Mouse (Mus musculus) naive thymus-derived CD4-positive, alpha-beta T cell, adult 2 months (primary cell): ENCODE measurements at regions not wholly inside any gene's neighbourhood (a gene's known extent, or its start where the extent isn't known, plus 50 kb on each side); places are given as distances from the start of the nearest gene placed in this dataset.
"Not testable (repeated sequence)": the region's sequence is repeated elsewhere in the genome, so short reads cannot be mapped to it uniquely, and the experiment has no call there.

Experiments used
- DNase-seq: peaks from one replicate; pipeline ENCODE4 v3.0.0-alpha.2; 2011; ENCODE audit warnings: low read depth

DNA sequence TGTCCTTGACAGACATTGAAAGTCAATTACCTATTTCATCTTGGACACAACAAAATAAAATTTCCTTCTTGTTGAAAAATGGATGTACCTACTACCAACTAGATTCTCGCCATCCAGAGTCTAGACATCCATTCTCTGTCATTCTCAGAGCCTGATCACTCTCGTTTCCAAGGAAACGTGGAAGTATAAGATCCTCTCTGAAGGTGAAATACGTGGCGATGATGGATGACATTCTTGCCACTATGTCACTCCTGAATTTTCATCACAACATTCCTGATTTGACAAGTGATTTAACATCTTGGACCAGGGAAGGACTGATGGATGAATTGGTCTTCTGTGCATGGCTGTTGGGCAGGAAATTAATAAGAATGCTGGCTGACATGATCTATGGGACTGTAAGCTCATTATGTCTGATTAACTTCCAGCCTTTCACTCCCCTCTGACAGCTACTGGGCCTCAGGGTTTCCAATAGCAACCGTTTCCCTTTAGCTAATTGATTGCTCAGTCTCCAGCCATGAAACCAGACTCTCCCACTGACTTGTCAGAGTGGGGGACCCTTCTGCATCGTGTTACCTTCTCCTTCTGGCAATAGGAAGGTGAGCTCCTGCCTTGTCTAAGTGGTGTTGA is 140.7 kb upstream of the Gm12728 start:
- DNase-seq, result no peak

- DNase-seq, result no peak
Measured at GRCm38 (mm10) chr4:105649447-105649833, 140.2 kb upstream of the Gm12728 start.

DNA sequence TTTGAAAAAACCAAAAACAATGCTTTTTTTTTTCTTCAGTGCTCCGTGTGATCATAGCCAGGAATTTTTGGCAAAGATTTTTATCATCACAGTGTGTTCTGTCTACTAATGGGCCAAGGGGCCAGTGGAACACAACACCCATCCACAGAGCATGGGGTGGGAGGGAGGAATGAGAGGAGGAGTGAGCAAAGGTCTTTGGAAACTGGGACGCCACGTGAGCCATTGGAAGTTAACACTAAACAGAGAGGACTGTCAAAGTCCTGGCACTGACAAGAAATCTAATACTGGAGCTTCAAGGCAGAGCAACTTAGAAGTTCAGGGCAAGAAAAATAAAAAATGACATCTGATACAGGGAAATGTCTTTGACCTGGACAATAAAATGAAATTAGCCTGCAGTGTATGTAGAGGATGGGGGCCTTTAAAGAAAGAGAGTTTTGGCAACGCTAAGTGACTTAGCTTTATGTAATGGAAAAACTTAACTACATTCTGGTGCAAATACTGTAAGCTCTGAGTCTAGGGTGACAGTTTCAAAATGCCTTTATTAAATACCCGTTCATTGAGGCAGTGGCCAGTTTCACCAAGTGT is 133.5 kb upstream of the Gm12728 start:
- no peak for DNase-seq

DNA sequence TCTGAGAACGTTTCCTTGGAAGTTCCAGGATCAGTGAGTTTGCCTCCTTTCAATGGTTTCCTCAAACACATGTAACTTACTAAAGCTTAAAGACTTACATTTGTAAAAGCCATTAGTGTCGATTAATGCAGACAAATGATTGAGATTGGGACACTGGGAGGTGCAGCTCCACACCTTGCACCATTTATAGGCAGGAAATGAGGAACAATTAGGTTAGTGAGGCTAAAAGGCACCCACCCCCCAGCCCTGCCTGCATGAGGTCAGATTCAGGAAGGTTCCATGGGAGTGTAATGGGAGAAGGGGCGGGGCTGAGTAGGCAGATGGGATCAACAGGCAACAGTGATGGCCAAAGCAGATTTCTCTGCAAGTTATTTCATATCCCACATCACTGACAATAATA is 131.1 kb upstream of the Gm12728 start:
- no peak for DNase-seq

DNA sequence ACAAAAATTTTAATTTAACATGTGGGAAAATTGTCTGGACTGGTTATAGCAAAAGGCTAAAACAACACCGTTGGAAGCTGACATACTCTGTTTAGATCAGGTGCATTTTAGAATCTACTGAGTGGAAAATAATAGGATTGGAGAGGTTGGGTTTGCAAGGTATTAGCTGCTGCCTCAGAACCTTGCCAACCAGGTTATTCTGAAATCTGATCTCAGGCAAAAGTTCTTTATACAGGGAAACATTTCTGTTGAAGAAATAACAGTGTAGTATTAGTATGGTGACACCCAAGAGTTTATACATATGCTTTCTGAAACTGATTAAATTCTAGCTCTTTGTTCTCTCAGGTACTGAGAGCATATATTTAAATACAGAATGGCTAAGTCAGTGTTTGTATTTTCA is 113.0 kb upstream of the Gm12728 start:
- no peak for DNase-seq

- no peak for DNase-seq
Measured at GRCm38 (mm10) chr4:105690716-105691115, 99.0 kb upstream of the Gm12728 start.

- DNase-seq, result no peak
Measured at GRCm38 (mm10) chr4:105692380-105692779, 97.3 kb upstream of the Gm12728 start.

GRCm38 (mm10) chr4:105695895-105696294 is 93.8 kb upstream of the Gm12728 start:
- DNase-seq, result no peak

DNA sequence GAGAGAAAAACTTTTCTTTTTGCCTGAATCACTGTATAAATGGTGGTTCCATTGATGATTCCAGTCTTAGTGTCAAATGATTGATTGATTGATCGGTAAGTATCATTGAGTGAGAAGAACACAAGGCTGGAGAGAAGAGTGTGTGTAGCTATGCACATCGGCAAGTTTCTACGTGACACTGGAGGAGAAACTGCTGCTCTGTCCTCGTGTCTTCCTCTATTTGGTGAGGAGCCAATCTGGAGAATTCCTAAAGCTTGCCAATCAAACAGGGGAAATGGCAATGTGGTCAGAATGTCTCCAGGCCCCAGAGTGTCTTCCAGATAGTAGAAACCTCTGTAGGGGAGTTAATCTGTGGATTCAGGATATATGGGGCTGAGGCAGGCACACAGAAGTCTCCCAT is 92.5 kb upstream of the Gm12728 start:
- DNase-seq, result no peak

- DNase-seq, result no peak
Measured at GRCm38 (mm10) chr4:105702036-105702435, 87.6 kb upstream of the Gm12728 start.

DNA sequence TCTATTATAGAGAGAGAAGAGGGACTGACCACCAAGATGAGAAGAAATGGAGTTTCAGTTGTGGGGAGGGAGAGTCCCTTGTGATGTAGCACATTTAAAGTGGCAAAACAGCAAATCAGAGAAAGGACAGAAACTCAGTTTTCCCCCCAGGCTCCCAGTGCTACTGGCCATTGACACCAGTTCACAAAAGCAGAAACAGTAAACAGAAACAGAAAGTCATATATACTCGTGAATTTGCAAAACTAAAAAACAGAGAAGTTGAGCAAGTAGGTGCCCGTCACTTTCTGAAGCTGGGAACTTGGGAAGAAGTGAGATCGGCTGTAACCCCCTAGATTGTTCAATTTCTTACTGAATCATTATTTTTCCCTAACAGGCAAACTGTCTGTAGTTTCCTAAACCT is 86.3 kb upstream of the Gm12728 start:
- no peak for DNase-seq

- no peak for DNase-seq
Measured at GRCm38 (mm10) chr4:105704271-105704670, 85.4 kb upstream of the Gm12728 start.

GRCm38 (mm10) chr4:105705996-105706395 is 83.7 kb upstream of the Gm12728 start:
- DNase-seq, result no peak

- DNase-seq, result no peak
Measured at GRCm38 (mm10) chr4:105708080-105708796, 81.4 kb upstream of the Gm12728 start.

DNA sequence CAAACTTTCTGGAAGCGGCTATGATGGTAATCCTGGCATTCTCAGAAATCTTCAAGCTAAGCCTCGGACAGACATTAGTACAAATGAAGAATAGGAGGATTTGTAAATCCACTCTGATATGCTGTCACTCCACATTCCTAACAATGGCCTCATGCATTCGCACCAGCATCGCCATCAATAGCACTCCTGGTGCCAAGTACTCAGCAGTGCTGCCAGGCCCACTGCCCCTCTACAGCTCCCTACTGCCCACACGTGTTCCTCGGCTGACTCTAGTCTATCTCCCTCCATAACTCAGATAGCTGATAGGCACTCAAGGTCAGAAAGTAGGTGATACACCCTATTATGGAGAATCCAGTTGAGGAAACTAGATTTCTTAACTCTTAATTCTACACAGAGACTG is 75.7 kb upstream of the Gm12728 start:
- no peak for DNase-seq

GRCm38 (mm10) chr4:105718080-105718479 is 71.6 kb upstream of the Gm12728 start:
- no peak for DNase-seq

- no peak for DNase-seq
Measured at GRCm38 (mm10) chr4:105728696-105729095, 61.0 kb upstream of the Gm12728 start.

- no peak for DNase-seq
Measured at GRCm38 (mm10) chr4:105730900-105731299, 58.8 kb upstream of the Gm12728 start.

GRCm38 (mm10) chr4:105735116-105735515 is 54.6 kb upstream of the Gm12728 start:
- not testable (repeated sequence) for DNase-seq
